Mouse (Mus musculus) limb, embryonic 10.5 days (tissue): ENCODE results near the gene Qrsl1. TPM values are rescaled to one million over a fixed set of nuclear protein-coding genes. Genes with fewer than 3 reads are reported as not detected.
A peak's percentile ranks its signal among the peaks of the same experiment; 100 is the strongest.
"Not testable (repeated sequence)": the region's sequence is repeated elsewhere in the genome, so short reads cannot be mapped to it uniquely, and the experiment has no call there.

Source experiments
- DNase-seq: peaks from one replicate; pipeline ENCODE4 v3.0.0-alpha.2; 2017; ENCODE audit warnings: low spot score
- H3K27ac ChIP-seq: fragments of 300-500 bp; sonication (generic); 2 replicates; pipeline ENCODE4 v1.5.1; 2016; ENCODE audit warnings: mild to moderate bottlenecking
- H3K27me3 ChIP-seq: fragments of 300-500 bp; sonication (generic); 2 replicates; pipeline ENCODE4 v1.6.1; 2016; ENCODE audit warnings: low read depth, mild to moderate bottlenecking; ENCODE audit not compliant: poor library complexity, severe bottlenecking
- H3K36me3 ChIP-seq: fragments of 300-500 bp; sonication (generic); 2 replicates; pipeline ENCODE4 v1.6.1; 2016; ENCODE audit warnings: mild to moderate bottlenecking, moderate library complexity
- H3K4me1 ChIP-seq: fragments of 300-500 bp; sonication (generic); 2 replicates; pipeline ENCODE4 v1.6.1; 2016
- H3K4me3 ChIP-seq: fragments of 300-500 bp; sonication (generic); 2 replicates; pipeline ENCODE4 v1.5.1; 2016; ENCODE audit warnings: mild to moderate bottlenecking, moderate library complexity
- H3K9me3 ChIP-seq: fragments of 300-500 bp; sonication (generic); replicated peaks from 2 replicates; pipeline ENCODE4 v1.6.1; 2016; ENCODE audit warnings: mild to moderate bottlenecking
- WGBS: fragments of 180-500 bp; shearing (Covaris S2); methylation state at CpG from one replicate; pipeline ENCODE4 v1.1.7; 2016; 5-methylcytosine and 5-hydroxymethylcytosine counted together
- polyA plus RNA-seq: library from polyadenylated mRNA; unstranded; fragments of >200 nt; fragmentation: Nextera tagmentation; extraction: Ambion mirVana; gene quantifications from 2 replicates; pipeline ENCODE4 v1.2.1, GENCODE M21; 2016

The Qrsl1 gene
- 29.7 and 33.1 TPM in 2 replicates for polyA plus RNA-seq

DNA sequence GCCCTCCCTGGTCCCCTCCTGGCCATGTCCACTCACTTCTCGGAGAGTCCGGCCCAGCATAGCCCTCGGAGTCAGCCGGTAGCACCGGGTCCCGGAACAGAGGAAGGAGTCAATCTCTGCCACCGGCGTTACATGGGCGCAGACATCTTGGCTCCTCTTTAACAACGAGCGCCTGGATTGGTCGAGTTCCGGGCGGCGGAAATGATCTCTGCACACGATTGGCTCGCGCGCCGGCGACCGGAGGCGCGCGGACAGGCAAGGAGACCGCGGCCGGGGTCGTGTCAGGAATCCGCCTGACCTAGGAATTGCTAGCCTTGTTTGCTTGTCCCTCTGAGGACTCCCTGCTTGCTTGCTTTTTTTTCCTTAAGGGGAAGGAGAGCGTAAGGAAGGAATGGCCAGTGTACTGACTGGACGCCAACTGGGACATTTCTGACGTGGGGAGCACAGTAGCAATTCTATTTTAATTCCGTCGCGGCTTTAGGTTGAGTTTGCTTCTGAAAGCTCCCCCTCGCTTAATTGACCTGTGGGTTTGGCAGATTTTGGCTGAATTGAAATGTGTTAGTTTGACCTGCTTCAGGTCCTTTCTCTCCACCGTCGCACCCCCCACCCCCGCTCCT lies at the start of gene Qrsl1, which contains the start of gene Rtn4ip1:
Gene Qrsl1 (minus strand): TSS at position 168 of the 617 bp plus-strand sequence.
Gene Rtn4ip1 (plus strand): TSS at position 230 of the 617 bp plus-strand sequence.
- DNase-seq = peak; percentile 98
- Histone ChIP-seq H3K4me1 (peaks cover 14% of the 10 kb centered on the region), H3K9me3 (no peaks in the 10 kb centered on the region), H3K27ac (peak within 1 kb of the TSS; percentile 94), H3K4me3 (peak within 1 kb of the TSS; percentile 80), H3K36me3 (peaks cover 21% of the 10 kb centered on the region), H3K27me3 (no peaks in the 10 kb centered on the region)
- under 1% methylated on average over 40 of the region's 40 CpGs for WGBS

DNA sequence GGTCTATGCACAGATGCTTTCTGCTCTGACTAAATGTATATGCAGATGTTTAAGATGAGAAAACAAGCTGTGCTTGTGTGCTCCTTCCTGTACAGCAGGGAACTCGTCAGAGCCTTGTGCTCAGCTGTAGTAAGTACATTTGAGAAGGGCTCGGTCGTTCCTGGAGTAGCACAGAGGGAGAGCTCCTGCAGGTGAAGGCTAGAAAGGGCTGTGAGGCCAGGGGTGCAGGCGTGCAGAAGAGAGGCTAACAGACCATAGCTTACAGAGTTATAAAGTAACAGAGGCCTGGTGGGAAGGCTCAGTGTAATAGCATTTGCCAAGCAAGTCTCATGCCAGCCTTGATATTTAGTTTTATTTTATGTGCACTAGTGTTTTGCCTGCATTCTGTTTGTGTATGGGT lies 43.9 kb upstream of the Qrsl1 start:
- no peaks in the 10 kb centered on the region for H3K9me3 ChIP-seq
- WGBS = 88% methylated on average over 4 of the region's 4 CpGs
- H3K4me1 ChIP-seq = no peaks in the 10 kb centered on the region
- no peak overlapping the region for H3K4me3 ChIP-seq
- no peaks in the 10 kb centered on the region for H3K27me3 ChIP-seq
- H3K36me3 ChIP-seq = peaks cover 21% of the 10 kb centered on the region
- DNase-seq = no peak
- no peak overlapping the region for H3K27ac ChIP-seq

DNA sequence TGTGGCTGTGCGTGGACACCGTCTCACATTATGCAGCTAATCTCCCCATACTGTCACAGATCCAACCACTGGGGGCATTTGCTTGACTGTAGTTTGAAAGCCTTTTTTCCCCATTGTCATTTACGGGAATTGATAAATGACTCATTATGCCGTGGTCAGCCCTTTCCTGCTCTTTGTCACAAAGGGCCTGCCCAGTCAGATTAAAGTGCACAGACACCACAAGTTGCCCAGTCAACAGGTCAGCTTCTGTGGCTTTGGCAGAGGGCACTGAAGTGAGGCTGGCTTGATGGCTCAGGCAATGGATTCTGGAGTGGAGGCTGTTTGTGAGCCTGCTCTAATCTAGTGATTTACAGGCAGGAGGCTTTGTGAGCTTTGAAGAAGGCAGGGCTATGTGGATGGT lies 42.2 kb upstream of the Qrsl1 start:
- H3K9me3 ChIP-seq = no peaks in the 10 kb centered on the region
- 81% methylated on average over 4 of the region's 4 CpGs for WGBS
- H3K4me3 ChIP-seq = no peak overlapping the region
- H3K36me3 ChIP-seq = peaks cover 27% of the 10 kb centered on the region
- H3K4me1 ChIP-seq = no peaks in the 10 kb centered on the region
- H3K27ac ChIP-seq = no peak overlapping the region
- no peaks in the 10 kb centered on the region for H3K27me3 ChIP-seq
- DNase-seq = no peak

DNA sequence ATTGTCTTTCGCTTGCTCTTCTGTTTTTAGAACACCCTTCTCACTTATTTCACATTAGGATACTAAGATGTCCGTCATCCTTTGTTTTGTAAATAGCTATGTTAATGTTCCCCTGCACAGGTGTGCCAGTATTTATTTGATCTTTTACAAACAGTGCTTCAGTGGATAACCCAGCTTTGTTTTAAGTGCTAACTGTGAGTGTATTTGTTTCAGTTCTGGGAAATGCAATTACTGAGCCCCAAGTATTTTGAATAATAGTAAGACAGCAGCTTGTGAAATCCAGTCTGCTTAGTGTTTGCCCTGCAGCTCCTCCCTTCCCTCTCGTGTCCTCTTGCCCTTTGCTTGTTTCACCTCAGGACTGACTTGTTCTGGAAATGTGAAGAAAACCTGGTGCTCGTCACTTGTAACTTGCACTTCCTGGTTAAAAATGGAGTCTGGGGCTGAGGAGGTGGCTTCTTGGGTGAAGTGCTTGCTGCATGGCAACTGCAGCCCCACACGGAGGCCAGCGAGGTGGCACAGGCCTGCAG lies 37.7 kb upstream of the Qrsl1 start:
- 0 out of 2 replicates have a peak overlapping the region, but pooled peaks have one; percentile 19 for H3K27ac ChIP-seq
- WGBS = 79% methylated on average over 6 of the region's 6 CpGs

DNA sequence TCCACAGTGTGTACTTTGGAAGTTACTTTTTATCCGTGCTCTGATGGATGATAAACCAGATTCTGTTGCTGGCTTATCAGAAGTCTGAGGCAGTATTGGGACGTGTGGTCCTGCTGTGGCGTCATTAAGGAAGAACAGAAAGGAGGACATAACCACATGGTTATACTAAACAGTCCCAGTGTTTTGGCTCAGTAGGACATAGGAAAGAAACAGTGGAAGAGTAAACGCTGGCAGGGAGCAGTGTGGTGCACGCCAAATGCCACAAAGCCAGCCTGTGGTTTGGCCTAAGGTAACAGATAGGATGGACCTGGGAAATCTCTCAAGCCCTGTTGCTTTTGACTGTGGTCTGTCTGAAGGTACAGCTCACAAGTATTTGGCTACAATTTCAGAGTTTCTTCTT lies 27.1 kb upstream of the Qrsl1 start:
- Histone ChIP-seq H3K4me1 (no peaks in the 10 kb centered on the region), H3K27me3 (no peaks in the 10 kb centered on the region), H3K4me3 (no peak overlapping the region), H3K9me3 (no peaks in the 10 kb centered on the region), H3K27ac (no peak overlapping the region), H3K36me3 (peaks cover 41% of the 10 kb centered on the region)
- 90% methylated on average over 5 of the region's 5 CpGs for WGBS
- no peak for DNase-seq

More for the DNA sequence above, 37.7 kb upstream of the Qrsl1 start:
- H3K9me3 ChIP-seq = no peaks in the 10 kb centered on the region
- H3K4me1 ChIP-seq = no peaks in the 10 kb centered on the region
- peaks cover 29% of the 10 kb centered on the region for H3K36me3 ChIP-seq
- DNase-seq = no peak
- H3K27me3 ChIP-seq = no peaks in the 10 kb centered on the region
- no peak overlapping the region for H3K4me3 ChIP-seq

DNA sequence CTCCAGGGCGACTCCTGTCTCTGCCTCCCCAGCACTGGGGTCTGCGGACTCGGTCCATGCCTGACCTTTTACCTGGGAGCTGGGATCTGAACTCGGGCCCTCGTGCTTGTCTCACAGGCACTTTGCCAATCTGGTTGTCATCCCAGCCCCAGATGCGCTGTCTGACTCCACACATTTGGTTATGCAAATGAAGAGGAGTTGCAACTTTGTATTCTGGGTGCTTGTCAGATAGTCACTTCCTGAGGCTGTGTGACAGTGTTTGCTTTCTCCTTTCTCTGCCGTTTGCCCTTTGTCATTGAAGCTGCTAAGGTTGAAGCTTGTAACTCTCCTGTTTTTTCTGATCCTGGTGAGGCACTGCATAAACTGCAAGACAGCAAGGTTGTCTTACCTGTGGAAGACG lies 26.2 kb upstream of the Qrsl1 start:
- Histone ChIP-seq H3K27me3 (no peaks in the 10 kb centered on the region), H3K4me3 (no peak overlapping the region), H3K36me3 (peaks cover 39% of the 10 kb centered on the region), H3K9me3 (no peaks in the 10 kb centered on the region), H3K4me1 (no peaks in the 10 kb centered on the region), H3K27ac (no peak overlapping the region)
- no peak for DNase-seq
- 87% methylated on average over 8 of the region's 8 CpGs for WGBS

DNA sequence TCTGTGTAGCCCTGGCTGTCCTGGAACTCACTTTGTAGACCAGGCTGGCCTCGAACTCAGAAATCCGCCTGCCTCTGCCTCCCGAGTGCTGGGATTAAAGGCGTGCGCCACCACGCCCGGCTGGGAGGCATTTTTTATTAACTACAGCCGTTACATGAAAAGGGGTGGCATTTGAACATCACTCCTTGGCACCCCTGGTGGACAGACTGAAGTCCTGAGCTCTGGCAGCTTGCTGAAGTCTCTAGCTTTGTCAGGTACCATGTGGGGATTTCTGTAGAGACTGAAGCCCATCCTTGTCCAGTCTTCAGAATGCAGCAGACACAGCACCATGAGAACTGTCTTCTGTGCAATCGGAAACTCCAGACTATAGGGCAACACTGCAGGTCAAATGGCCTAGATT lies 24.2 kb upstream of the Qrsl1 start:
- peaks cover 37% of the 10 kb centered on the region for H3K36me3 ChIP-seq
- not testable (repeated sequence) for DNase-seq, H3K4me1 ChIP-seq, H3K27me3 ChIP-seq, H3K27ac ChIP-seq, H3K9me3 ChIP-seq, H3K4me3 ChIP-seq
- WGBS = 94% methylated on average over 9 of the region's 9 CpGs

DNA sequence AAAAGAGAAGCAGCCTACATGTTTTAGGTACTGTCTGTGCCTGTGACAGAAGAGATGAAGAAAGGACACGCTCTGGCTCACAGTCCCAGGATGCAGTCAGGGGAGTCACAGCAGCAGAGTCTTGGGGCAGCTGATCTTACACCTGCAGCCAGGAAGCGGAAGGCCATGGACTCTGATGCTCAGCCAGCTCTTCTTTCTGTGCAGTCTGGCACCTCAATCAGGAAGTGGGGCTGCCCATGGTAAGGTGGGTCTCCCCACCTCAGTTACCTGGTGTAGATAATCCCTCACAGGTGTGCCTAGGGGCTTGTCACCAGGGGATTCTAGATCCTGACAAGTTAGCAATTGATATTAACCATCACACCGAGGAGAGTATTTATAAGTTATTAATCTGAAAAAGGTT lies 21.6 kb upstream of the Qrsl1 start:
- DNase-seq = no peak
- 0 out of 2 replicates have a peak, but pooled peaks cover 4% of the 10 kb centered on the region for H3K4me1 ChIP-seq
- no peak overlapping the region for H3K27ac ChIP-seq

DNA sequence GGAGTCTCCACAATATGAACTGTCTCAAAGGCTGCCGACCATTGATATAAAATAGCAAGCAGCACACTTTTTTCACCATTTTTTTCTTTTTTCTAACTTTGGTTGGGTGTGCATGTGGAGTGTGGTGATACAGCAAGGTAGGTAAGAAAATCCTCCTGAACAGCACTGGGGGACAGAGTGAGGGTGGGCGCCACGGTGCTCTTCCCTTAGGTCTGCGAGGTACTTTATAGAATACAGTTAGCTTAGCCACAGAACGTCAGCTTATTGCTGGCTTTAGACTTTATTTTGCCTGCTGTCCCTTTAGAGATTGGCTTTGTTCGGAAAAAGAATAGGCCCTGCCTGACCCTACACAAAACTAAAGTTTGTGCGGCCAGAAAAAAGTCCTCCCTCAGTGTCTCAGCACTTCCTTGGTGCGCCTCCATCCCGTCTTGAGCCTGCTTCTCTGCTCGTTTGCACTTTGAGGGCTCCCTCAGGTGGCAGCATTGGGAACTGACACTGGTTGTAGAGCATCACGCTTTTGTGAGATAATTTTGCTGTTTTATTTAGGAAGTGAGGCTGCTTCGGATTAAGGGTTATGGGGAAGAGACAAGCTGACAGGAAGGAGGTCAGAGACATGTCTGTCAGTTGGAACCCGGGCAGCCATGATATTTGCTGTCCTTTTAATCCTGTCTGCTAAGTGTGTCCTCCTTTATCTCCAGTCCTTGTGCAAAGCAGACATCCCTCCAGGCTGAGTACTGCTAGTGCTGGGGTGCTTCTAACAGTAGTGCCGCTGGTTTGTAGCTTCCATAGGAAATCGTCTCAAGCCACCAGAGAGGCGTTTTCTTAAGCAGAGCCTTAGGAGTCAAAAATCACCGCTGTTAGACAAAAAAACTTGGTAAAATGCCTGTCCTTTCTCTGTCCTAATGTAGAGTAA lies 17.4 kb upstream of the Qrsl1 start:
- 42% methylated on average over 17 of the region's 17 CpGs for WGBS
- Histone ChIP-seq H3K4me3 (no peak overlapping the region), H3K27me3 (no peaks in the 10 kb centered on the region), H3K36me3 (peaks cover 17% of the 10 kb centered on the region), H3K27ac (no peak overlapping the region), H3K9me3 (no peaks in the 10 kb centered on the region), H3K4me1 (0 out of 2 replicates have a peak, but pooled peaks cover 4% of the 10 kb centered on the region)
- peak; percentile 89 for DNase-seq

More for the DNA sequence above, 21.6 kb upstream of the Qrsl1 start:
- H3K4me3 ChIP-seq = no peak overlapping the region
- H3K27me3 ChIP-seq = no peaks in the 10 kb centered on the region
- no peaks in the 10 kb centered on the region for H3K9me3 ChIP-seq
- peaks cover 18% of the 10 kb centered on the region for H3K36me3 ChIP-seq
- 90% methylated on average over 3 of the region's 3 CpGs for WGBS

DNA sequence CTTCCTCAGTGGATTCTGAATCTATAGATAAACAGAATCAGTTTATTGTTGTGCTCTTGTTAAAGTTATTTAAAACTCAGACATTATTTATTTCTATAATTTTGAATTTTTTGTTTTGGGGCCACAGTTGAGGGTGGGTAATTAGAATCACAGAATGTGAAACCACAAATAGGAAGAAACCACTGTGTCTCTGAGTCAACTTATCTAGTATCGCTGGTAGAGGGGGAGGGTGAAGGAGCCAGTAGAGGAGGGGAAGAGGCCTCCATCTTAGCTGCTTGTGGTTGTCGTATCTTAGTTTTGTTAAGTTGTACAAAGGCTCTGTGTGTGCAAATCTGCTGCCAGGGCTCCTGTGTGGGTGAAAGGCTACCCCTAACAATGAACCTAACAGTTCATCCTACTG lies 15.2 kb upstream of the Qrsl1 start:
- DNase-seq = no peak
- no peaks in the 10 kb centered on the region for H3K27me3 ChIP-seq
- H3K36me3 ChIP-seq = peaks cover 6% of the 10 kb centered on the region; the same call in 1 of the 2 replicates
- H3K9me3 ChIP-seq = no peaks in the 10 kb centered on the region
- H3K4me3 ChIP-seq = no peak overlapping the region
- 0 out of 2 replicates have a peak, but pooled peaks cover 4% of the 10 kb centered on the region for H3K4me1 ChIP-seq
- 94% methylated on average over 2 of the region's 2 CpGs for WGBS
- no peak overlapping the region for H3K27ac ChIP-seq

DNA sequence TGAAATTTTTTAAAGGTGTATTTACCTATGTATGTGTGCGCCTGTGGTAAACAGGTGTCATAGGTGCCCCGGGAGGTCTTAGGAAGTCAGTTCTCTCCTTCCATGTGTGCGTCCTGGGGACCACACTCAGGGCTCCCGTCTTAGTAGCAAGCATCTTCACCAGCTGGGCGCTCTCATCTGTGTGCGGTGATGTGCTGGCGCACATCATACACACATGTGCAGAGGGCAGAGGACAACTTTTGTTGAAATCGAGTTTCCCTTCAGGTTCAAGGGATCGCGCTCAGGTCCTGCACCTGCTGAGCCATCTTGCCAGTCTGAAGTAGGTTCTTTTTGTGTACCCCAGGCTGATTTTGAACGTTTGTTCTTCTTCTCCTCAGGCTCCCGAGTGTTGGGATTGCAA lies 14.6 kb upstream of the Qrsl1 start:
- Histone ChIP-seq H3K27ac (no peak overlapping the region), H3K9me3 (no peaks in the 10 kb centered on the region), H3K4me1 (0 out of 2 replicates have a peak, but pooled peaks cover 4% of the 10 kb centered on the region), H3K27me3 (no peaks in the 10 kb centered on the region), H3K36me3 (peaks cover 3% of the 10 kb centered on the region; the same call in 1 of the 2 replicates), H3K4me3 (no peak overlapping the region)
- 90% methylated on average over 12 of the region's 12 CpGs for WGBS
- no peak for DNase-seq

DNA sequence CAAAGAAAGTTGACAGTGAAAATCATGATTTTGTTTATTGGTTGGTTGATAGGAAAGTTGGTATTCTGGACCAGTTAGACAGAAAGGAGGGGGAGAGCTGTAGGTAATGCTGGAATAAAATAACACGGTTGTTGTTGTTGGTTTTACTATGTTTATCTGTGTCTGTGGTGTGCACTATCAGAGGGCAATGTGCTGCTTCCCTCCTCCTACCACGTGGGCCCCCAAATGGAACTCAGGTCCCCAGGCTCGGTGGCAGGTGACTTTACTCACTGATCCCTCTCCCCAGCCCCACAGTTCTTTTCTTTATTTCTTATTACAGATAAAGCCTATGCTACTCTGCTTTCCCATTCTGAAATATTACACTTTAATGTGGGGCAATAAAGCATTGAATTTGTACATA lies 10.7 kb upstream of the Qrsl1 start:
- no peak for DNase-seq
- no peaks in the 10 kb centered on the region for H3K4me1 ChIP-seq
- H3K27me3 ChIP-seq = no peaks in the 10 kb centered on the region
- H3K27ac ChIP-seq = no peak overlapping the region
- H3K36me3 ChIP-seq = peaks cover 12% of the 10 kb centered on the region
- 87% methylated on average over 3 of the region's 3 CpGs for WGBS
- H3K4me3 ChIP-seq = no peak overlapping the region
- no peaks in the 10 kb centered on the region for H3K9me3 ChIP-seq

DNA sequence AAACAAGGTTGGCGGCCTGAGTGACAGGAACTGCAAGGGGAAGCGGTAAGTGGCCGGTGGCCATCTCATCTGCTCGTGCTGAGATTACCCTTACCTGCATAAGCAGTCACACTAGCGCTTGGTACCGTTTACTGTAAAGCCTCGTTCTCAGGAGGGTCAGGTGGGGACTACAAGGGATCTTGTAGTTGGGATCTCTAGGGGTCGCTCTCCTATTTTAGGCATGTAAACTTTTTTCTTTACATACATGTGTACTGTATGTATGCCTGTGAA lies 9.3 kb upstream of the Qrsl1 start:
- H3K4me1 ChIP-seq = no peaks in the 10 kb centered on the region
- DNase-seq = no peak
- 89% methylated on average over 8 of the region's 8 CpGs for WGBS
- no peak overlapping the region for H3K4me3 ChIP-seq
- H3K27ac ChIP-seq = no peak overlapping the region
- no peaks in the 10 kb centered on the region for H3K9me3 ChIP-seq
- no peaks in the 10 kb centered on the region for H3K27me3 ChIP-seq
- peaks cover 9% of the 10 kb centered on the region for H3K36me3 ChIP-seq
